Comparison of ENCODE assay signal across 7 mouse cellular contexts in the genomic region with DNA sequence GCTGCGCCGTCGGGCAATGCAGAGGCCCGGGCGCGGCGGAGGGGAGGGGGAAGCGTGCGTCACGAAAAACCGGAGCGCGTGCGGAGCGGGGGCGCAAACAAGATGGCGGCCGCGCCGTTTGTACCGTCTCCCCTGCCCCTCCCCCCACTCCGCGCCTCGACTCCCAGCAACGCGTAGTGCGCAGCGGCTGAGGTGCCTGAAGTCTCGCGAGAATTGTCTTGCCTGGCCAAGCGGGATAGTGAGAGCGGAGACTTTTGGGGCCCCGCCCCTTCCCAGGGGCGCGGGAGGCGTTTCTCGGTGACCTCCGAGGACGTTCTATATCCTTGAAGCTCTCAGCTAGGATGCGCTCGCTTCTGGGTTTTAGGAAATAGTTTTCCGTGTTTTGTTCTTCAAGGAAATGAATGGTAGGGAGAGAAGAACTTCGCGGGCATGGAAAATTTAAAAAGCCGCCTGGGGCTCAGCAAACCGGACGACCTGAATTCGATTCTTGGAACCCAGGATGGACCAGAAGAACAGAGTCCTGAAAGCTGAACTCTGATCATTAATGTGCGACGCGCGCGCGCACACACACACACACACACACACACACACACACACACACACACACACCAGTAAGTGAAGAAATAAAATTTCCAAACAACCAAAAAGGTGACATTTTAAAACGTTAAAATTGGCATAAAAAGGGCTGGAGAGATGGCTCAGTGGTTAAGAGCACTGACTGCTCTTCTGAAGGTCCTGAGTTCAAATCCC. TPM values are rescaled to one million over a fixed set of nuclear protein-coding genes. Genes with fewer than 3 reads are reported as not detected.
A peak's percentile ranks its signal among the peaks of the same experiment; 100 is the strongest.
DNase-seq lines count a peak whose midpoint lies in the region; ATAC-seq lines count a peak whose summit lies in the region.

No protein-coding gene starts in this region.

- peak overlapping the region; percentile 91 for H3K4me2 ChIP-seq in intestine, embryonic 14.5 days (ENCODE audit: low read length)

- WGBS in intestine, embryonic 14.5 days: under 1% methylated on average over 49 of the region's 55 CpGs

- H3K27me3 ChIP-seq in intestine, embryonic 14.5 days (replicated peaks; ENCODE audit: control insufficient read depth, insufficient read depth, low read length): no peaks in the 10 kb centered on the region

- H3K4me3 ChIP-seq in intestine, embryonic 14.5 days (ENCODE audit: low read depth, low read length): peak overlapping the region; percentile 84

- peak overlapping the region; percentile 100 for H3K9ac ChIP-seq in intestine, embryonic 14.5 days (ENCODE audit: low read length)

- H3K4me1 ChIP-seq in intestine, embryonic 14.5 days (replicated peaks; ENCODE audit: control insufficient read depth, insufficient read depth, low read length): peaks cover 10% of the 10 kb centered on the region

- ATAC-seq in intestine, embryonic 14.5 days (replicated peaks; ENCODE audit: low FRiP score, low TSS enrichment, low read depth): peak; percentile 97

- no peaks in the 10 kb centered on the region for H3K9me3 ChIP-seq in intestine, embryonic 14.5 days (ENCODE audit: control insufficient read depth, low read length)

- intact Hi-C loops in left cerebral cortex, postnatal 14 days (cut with DNase I): no loop called here

- peak; percentile 95 to 96 for DNase-seq in adrenal gland, adult 18-20 months (ENCODE audit: low spot score in 2 of 2)
- DNase-seq in embryo, embryonic 11 days: peak; percentile 100
- DNase-seq in gastrocnemius, postnatal 25 days: peak; percentile 98
- peak; percentile 98 for DNase-seq in intestine, embryonic 14.5 days (ENCODE audit: low spot score)
- DNase-seq in left cerebral cortex, postnatal 14 days (ENCODE audit: low spot score in 2 of 2): peak; percentile 98
- peak; percentile 99 for DNase-seq in mesoderm, embryonic 11.5 days (ENCODE audit: low read depth, low spot score)
- DNase-seq in right cerebral cortex, postnatal 36 days (ENCODE audit: low spot score in 2 of 2): peak; percentile 95

- H3K27ac ChIP-seq in intestine, embryonic 14.5 days (ENCODE audit: low read depth): peak overlapping the region; percentile 100

- no peaks in the 10 kb centered on the region for H3K36me3 ChIP-seq in intestine, embryonic 14.5 days (ENCODE audit: control insufficient read depth, insufficient read depth, low read length)

RNA-seq across cellular contexts. Expression of gene Nfyc, which starts 5.6 kb away (rescaled TPM):
- 10 to 100 TPM; 53.9 to 57.2 TPM for total RNA-seq in adrenal gland, adult 18-20 months (2021)
- total RNA-seq in gastrocnemius, postnatal 25 days (2021): 10 to 100 TPM; 39.3 to 43.5 TPM
- 101 and 109 TPM in 2 replicates for polyA plus RNA-seq in intestine, embryonic 14.5 days (2014; fragmentation: Nextera tagmentation; extraction: Ambion mirVana)
- total RNA-seq in left cerebral cortex, postnatal 14 days (2021): 10 to 100 TPM; 48.3 to 50.1 TPM

RNA-seq across cellular contexts. Expression of gene Rims3, which starts 28.9 kb away (rescaled TPM):
- total RNA-seq in adrenal gland, adult 18-20 months (2021): 1 to 10 TPM; 9.2 to 10.0 TPM
- under 1 TPM in 1 of 2 experiments, not detected in 1; 0.03 TPM for total RNA-seq in gastrocnemius, postnatal 25 days (2021)
- polyA plus RNA-seq in intestine, embryonic 14.5 days (2014; fragmentation: Nextera tagmentation; extraction: Ambion mirVana): 2.2 and 2.5 TPM in 2 replicates
- total RNA-seq in left cerebral cortex, postnatal 14 days (2021): 10 to 100 TPM; 40.9 to 49.1 TPM

Comparison
In these comparisons a context has a peak if more than half of its experiments do, and no peak if none do; other contexts are left out.
1. Peak in every context shown above with its lines: DNase-seq, ATAC-seq, H3K4me3 ChIP-seq and H3K27ac ChIP-seq.
2. RNA of gene Rims3, which starts 28.9 kb away (total RNA-seq): 40.9 to 49.1 TPM in left cerebral cortex, postnatal 14 days and 9.2 to 10.0 TPM in adrenal gland, adult 18-20 months; 0.03 TPM in gastrocnemius, postnatal 25 days; every median in the first group is over 4 times any median in the second.